Mouse (Mus musculus) adipose tissue, adult 10 weeks (tissue): ENCODE measurements around the gene Gtsf1l. TPM values are rescaled to one million over a fixed set of nuclear protein-coding genes. Genes with fewer than 3 reads are reported as not detected.

Source experiments
- polyA plus RNA-seq: library from polyadenylated mRNA; stranded (reverse); fragments of 350-450 nt; fragmentation: Illumina TruSeq; extraction: RNeasy Lipid Tissue Mini Kit (QIAGEN cat#74804); gene quantifications from one replicate; pipeline ENCODE4 v1.2.3, GENCODE M21; 2014; ENCODE audit warnings: low read depth, low replicate concordance

Gtsf1l gene
- 7.7 TPM for polyA plus RNA-seq

GRCm38 (mm10) chr2:163087728-163088127, at the start of gene Gtsf1l:
Gene Gtsf1l, minus strand, starts transcription at chr2:163087855.

DNA sequence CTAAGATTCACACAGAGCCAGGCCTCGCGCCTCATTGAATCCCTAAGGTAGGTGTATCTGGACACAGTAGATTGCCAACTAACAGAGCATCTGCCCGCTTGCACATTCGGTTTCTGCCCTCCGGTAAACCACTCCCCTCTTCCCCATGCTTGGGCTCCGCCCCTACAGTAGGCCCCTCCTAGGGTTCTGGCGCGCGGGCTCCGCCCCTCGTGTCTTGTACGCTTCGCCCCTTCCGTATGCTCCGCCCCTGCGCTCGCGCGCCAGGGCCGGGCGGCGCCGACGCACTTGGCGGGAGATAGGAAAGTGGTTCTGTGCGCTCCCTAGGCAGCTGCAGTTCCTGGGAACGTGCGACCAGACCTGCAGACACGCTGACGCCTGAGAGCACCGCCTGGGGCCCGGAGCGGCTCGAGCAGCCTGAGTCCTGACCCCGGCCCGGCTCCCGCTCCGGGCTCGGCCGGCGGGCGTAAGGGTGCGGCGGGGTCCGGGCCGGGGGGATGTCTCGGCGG, 33.3 kb downstream of the Gtsf1l start, which contains the start of gene Mybl2:
Gene Mybl2, plus strand, starts transcription at position 353 of the 506 bp plus-strand sequence.

Other genes with a start within 250 kb of the Gtsf1l start
- 159 TPM for gene Srsf6, start 156.3 kb downstream of the Gtsf1l start, polyA plus RNA-seq
- gene L3mbtl1, start 144.4 kb downstream of the Gtsf1l start, polyA plus RNA-seq, result 0.15 TPM
- gene Sgk2, start 100.5 kb downstream of the Gtsf1l start, polyA plus RNA-seq, result not detected
- 49.4 TPM for gene Ift52, start 70.5 kb downstream of the Gtsf1l start, polyA plus RNA-seq
- 2.0 TPM for gene Mybl2, start 33.2 kb downstream of the Gtsf1l start, polyA plus RNA-seq
- gene Tox2, start 115.3 kb upstream of the Gtsf1l start, polyA plus RNA-seq, result 1.2 TPM